Mouse (Mus musculus): ENCODE data around the gene Sorcs1.

- TF ChIP-seq POLR2A (IDR thresholded peaks at IDR 0.05; ENCODE audit: extremely low read depth, insufficient read depth, low read length): no peak
- no peak for TF ChIP-seq CTCF (IDR thresholded peaks at IDR 0.05; ENCODE audit: extremely low read depth, insufficient read depth, low read length)
Measured at GRCm38 (mm10) chr19:50439464-50439881, 239.0 kb downstream of the Sorcs1 start.

Data from cortical plate, adult 2 months (tissue).